Mouse (Mus musculus) MEL (cell line): Measurements from ENCODE around the gene Ddx21.

Source experiments
- CHD1 ChIP-seq: IDR thresholded peaks from 2 replicates; pipeline ENCODE4 v1.6.1; 2012; ENCODE audit warnings: low read depth, mild to moderate bottlenecking, inconsistent platforms, low read length, improper control_type of control experiment
- CHD2 ChIP-seq: IDR thresholded peaks from 2 replicates; pipeline ENCODE4 v1.6.1; 2011; ENCODE audit warnings: low read length, improper control_type of control experiment
- CTCF ChIP-seq, 3 experiments: IDR thresholded peaks in 2 of 3; conservative IDR thresholded peaks in 1 of 3; 2 replicates each; pipeline ENCODE4 v1.5.1; 2011 to 2012; ENCODE audit warnings: low read length in 3 of 3, low read depth in 2 of 3, mild to moderate bottlenecking in 2 of 3, improper control_type of control experiment in 1 of 3, inconsistent platforms in 1 of 3, mixed read lengths in 1 of 3, moderate library complexity in 1 of 3; ENCODE audit not compliant: control insufficient read depth in 1 of 3, insufficient read depth in 1 of 3, poor library complexity in 1 of 3, severe bottlenecking in 1 of 3
- EP300 ChIP-seq, 2 experiments: IDR thresholded peaks; 2 replicates each; pipeline ENCODE4 v1.6.1; 2011; ENCODE audit warnings: improper control_type of control experiment in 2 of 2, low read length in 2 of 2, low read depth in 1 of 2, mild to moderate bottlenecking in 1 of 2
- POLR2A ChIP-seq, 2 experiments: IDR thresholded peaks; 2 replicates each; pipeline ENCODE4 v1.6.1; 2011 to 2012; ENCODE audit warnings: low read length in 2 of 2, mild to moderate bottlenecking in 2 of 2, control low read depth in 1 of 2, improper control_type of control experiment in 1 of 2, low read depth in 1 of 2, moderate library complexity in 1 of 2; ENCODE audit not compliant: control insufficient read depth in 1 of 2, insufficient read depth in 1 of 2, poor library complexity in 1 of 2
- TBP ChIP-seq: IDR thresholded peaks from 2 replicates; pipeline ENCODE4 v1.8.0; 2011; ENCODE audit warnings: low read depth, low read length, improper control_type of control experiment
- TCF12 ChIP-seq: IDR thresholded peaks from 2 replicates; pipeline ENCODE4 v1.6.1; 2014; ENCODE audit warnings: low read depth, mild to moderate bottlenecking, inconsistent platforms, low read length, improper control_type of control experiment, moderate library complexity

- TF ChIP-seq CTCF (IDR thresholded peaks at IDR 0.05 in 2 of 3, conservative IDR thresholded peaks at IDR 0.05 in 1 of 3; ENCODE audit: control insufficient read depth in 1 of 3, insufficient read depth in 1 of 3, low read depth in 2 of 3, low read length in 3 of 3, poor library complexity in 1 of 3, severe bottlenecking in 1 of 3) (no peak), POLR2A (IDR thresholded peaks at IDR 0.05; ENCODE audit: control insufficient read depth in 1 of 2, insufficient read depth in 1 of 2, low read depth in 1 of 2, low read length in 2 of 2, poor library complexity in 1 of 2) (peak; percentile 70 to 80; a peak in 3 of 4 replicates), TBP (no peak), CHD1 (no peak), CHD2 (peak; percentile 66), TCF12 (peak; percentile 41; the same call in 1 of the 2 replicates), EP300 (IDR thresholded peaks at IDR 0.05; ENCODE audit: low read depth in 1 of 2, low read length in 2 of 2) (peak in 1 of 2 experiments; percentile 7; a peak in 1 of 4 replicates)
Measured at GRCm38 (mm10) chr10:62650881-62651810, 49.1 kb upstream of the Ddx21 start, which contains the start of gene Ddx50.
